Mouse (Mus musculus) ES-Bruce4 (cell line): Measurements from ENCODE around the gene Washc4.

Experiments
- CTCF ChIP-seq: IDR thresholded peaks from one replicate; pipeline ENCODE4 v1.8.1; 2011; ENCODE audit warnings: low read depth, low read length
- EP300 ChIP-seq: IDR thresholded peaks from 2 replicates; pipeline ENCODE4 v1.6.1; 2011; ENCODE audit warnings: low read depth, low read length; ENCODE audit not compliant: insufficient read depth
- POLR2A ChIP-seq: IDR thresholded peaks from one replicate; pipeline ENCODE4 v1.8.1; 2011; ENCODE audit warnings: low read length; ENCODE audit not compliant: insufficient read depth

GRCm38 (mm10) chr10:83544103-83544479 lies 539 bp downstream of the Washc4 start:
- TF ChIP-seq CTCF (no peak), POLR2A (no peak), EP300 (no peak)
